Mouse (Mus musculus) CH12.LX (cell line): ENCODE results near the gene 4932414N04Rik. TPM values are rescaled to one million over a fixed set of nuclear protein-coding genes. Genes with fewer than 3 reads are reported as not detected.
"Not testable (repeated sequence)": the region's sequence is repeated elsewhere in the genome, so short reads cannot be mapped to it uniquely, and the experiment has no call there.

Source experiments
- DNase-seq: peaks from one replicate; pipeline ENCODE4 v3.0.0-alpha.2; 2013; ENCODE audit errors: extremely low read depth
- H3K27ac ChIP-seq: 2 replicates; pipeline ENCODE4 v1.5.1; 2012; ENCODE audit warnings: low read depth, mild to moderate bottlenecking, control low read depth, moderate library complexity; ENCODE audit not compliant: insufficient read depth
- H3K27me3 ChIP-seq: replicated peaks from 2 replicates; pipeline ENCODE3; 2012; ENCODE audit warnings: inconsistent platforms
- H3K36me3 ChIP-seq, 2 experiments: replicated peaks in 1 of 2; 2 replicates each; pipeline versions ENCODE3 to v1.6.1; 2012; ENCODE audit warnings: inconsistent platforms in 1 of 2, low read length in 1 of 2, mild to moderate bottlenecking in 1 of 2, mixed read lengths in 1 of 2, moderate library complexity in 1 of 2; ENCODE audit not compliant: control insufficient read depth in 1 of 2, insufficient read depth in 1 of 2
- H3K4me1 ChIP-seq, 2 experiments: 2 replicates each; pipeline ENCODE4 v1.6.1; 2012; ENCODE audit warnings: inconsistent platforms in 1 of 2, moderate library complexity in 1 of 2; ENCODE audit not compliant: insufficient read depth in 2 of 2, control insufficient read depth in 1 of 2
- H3K4me2 ChIP-seq: 2 replicates; pipeline ENCODE4 v1.6.1; 2012; ENCODE audit warnings: low read depth, mild to moderate bottlenecking, control low read depth; ENCODE audit not compliant: poor library complexity, insufficient read depth, severe bottlenecking
- H3K4me3 ChIP-seq, 3 experiments: fragments of 150-350 bp in 1 of 3; sonication (generic) in 1 of 3; replicated peaks in 1 of 3; 2 replicates each; pipeline versions ENCODE3 to v1.5.1; 2011 to 2012; ENCODE audit warnings: low read depth in 2 of 3, low read length in 2 of 3, mild to moderate bottlenecking in 2 of 3, moderate library complexity in 2 of 3, control low read depth in 1 of 3, improper control_type of control experiment in 1 of 3, inconsistent platforms in 1 of 3, mixed read lengths in 1 of 3; ENCODE audit not compliant: poor library complexity in 1 of 3
- H3K79me2 ChIP-seq: replicated peaks from 2 replicates; pipeline ENCODE4 v1.6.1; 2012; ENCODE audit warnings: mild to moderate bottlenecking, moderate library complexity; ENCODE audit not compliant: control insufficient read depth, poor library complexity, insufficient read depth, severe bottlenecking; ENCODE audit errors: extremely low read depth
- H3K9ac ChIP-seq: 2 replicates; pipeline ENCODE4 v1.6.1; 2012; ENCODE audit warnings: low read depth, mild to moderate bottlenecking, control low read depth, moderate library complexity; ENCODE audit not compliant: insufficient read depth
- H3K9me3 ChIP-seq: replicated peaks from 2 replicates; pipeline ENCODE3; 2012; ENCODE audit warnings: low read length, inconsistent platforms, mixed read lengths
- BHLHE40 ChIP-seq: IDR thresholded peaks from 2 replicates; pipeline ENCODE4 v1.6.1; 2011; ENCODE audit warnings: mild to moderate bottlenecking, low read depth, low read length, improper control_type of control experiment
- CHD1 ChIP-seq: IDR thresholded peaks from 2 replicates; pipeline ENCODE4 v1.6.1; 2012; ENCODE audit warnings: low read depth, low read length, improper control_type of control experiment, inconsistent platforms
- CHD2 ChIP-seq: IDR thresholded peaks from 2 replicates; pipeline ENCODE4 v1.6.1; 2011; ENCODE audit warnings: low read length, improper control_type of control experiment
- CTCF ChIP-seq, 2 experiments: IDR thresholded peaks in 1 of 2; conservative IDR thresholded peaks in 1 of 2; 2 replicates each; pipeline ENCODE4 v1.5.1; 2011 to 2012; ENCODE audit warnings: low read depth in 2 of 2, low read length in 2 of 2, improper control_type of control experiment in 1 of 2, inconsistent platforms in 1 of 2, mild to moderate bottlenecking in 1 of 2, moderate library complexity in 1 of 2
- E2F4 ChIP-seq: IDR thresholded peaks from 2 replicates; pipeline ENCODE4 v1.6.1; 2011; ENCODE audit warnings: low read depth, low read length, improper control_type of control experiment; ENCODE audit not compliant: insufficient replicate concordance
- EP300 ChIP-seq: IDR thresholded peaks from 2 replicates; pipeline ENCODE4 v1.6.1; 2011; ENCODE audit warnings: low read length, improper control_type of control experiment
- IRF4 ChIP-seq: IDR thresholded peaks from 2 replicates; pipeline ENCODE4 v1.6.1; 2014; ENCODE audit warnings: low read depth, mild to moderate bottlenecking, inconsistent platforms, low read length, improper control_type of control experiment
- JUND ChIP-seq: conservative IDR thresholded peaks from 2 replicates; pipeline ENCODE4 v1.6.1; 2011; ENCODE audit warnings: low read depth, low read length, improper control_type of control experiment
- KAT2A ChIP-seq: IDR thresholded peaks from 2 replicates; pipeline ENCODE4 v1.6.1; 2012; ENCODE audit warnings: low read length, improper control_type of control experiment, inconsistent platforms; ENCODE audit not compliant: insufficient replicate concordance
- MAFK ChIP-seq: IDR thresholded peaks from 2 replicates; pipeline ENCODE4 v1.6.1; 2011; ENCODE audit warnings: low read length, improper control_type of control experiment; ENCODE audit not compliant: insufficient replicate concordance
- MAZ ChIP-seq: IDR thresholded peaks from 2 replicates; pipeline ENCODE4 v1.6.1; 2012; ENCODE audit warnings: low read depth, mild to moderate bottlenecking, inconsistent platforms, low read length, improper control_type of control experiment, moderate library complexity
- MEF2A ChIP-seq: IDR thresholded peaks from 2 replicates; pipeline ENCODE4 v1.6.1; 2014; ENCODE audit warnings: low read depth, mild to moderate bottlenecking, inconsistent platforms, low read length, improper control_type of control experiment, borderline replicate concordance
- MXI1 ChIP-seq: IDR thresholded peaks from 2 replicates; pipeline ENCODE4 v1.6.1; 2011; ENCODE audit warnings: mild to moderate bottlenecking, low read depth, low read length, improper control_type of control experiment
- MYC ChIP-seq: IDR thresholded peaks from 2 replicates; pipeline ENCODE4 v1.6.1; 2011; ENCODE audit warnings: low read depth, mild to moderate bottlenecking, improper control_type of control experiment, low read length
- NRF1 ChIP-seq: IDR thresholded peaks from 2 replicates; pipeline ENCODE4 v1.6.1; 2014; ENCODE audit warnings: low read depth, mild to moderate bottlenecking, inconsistent platforms, low read length, improper control_type of control experiment, moderate library complexity
- POLR2AphosphoS2 ChIP-seq: IDR thresholded peaks from 2 replicates; pipeline ENCODE4 v1.6.1; 2011; ENCODE audit warnings: low read depth, low read length, improper control_type of control experiment
- RAD21 ChIP-seq: IDR thresholded peaks from 2 replicates; pipeline ENCODE4 v1.6.1; 2011; ENCODE audit warnings: low read depth, mild to moderate bottlenecking, low read length, improper control_type of control experiment, moderate library complexity
- SIN3A ChIP-seq: IDR thresholded peaks from 2 replicates; pipeline ENCODE4 v1.6.1; 2012; ENCODE audit warnings: low read length, improper control_type of control experiment, inconsistent platforms
- SMC3 ChIP-seq: IDR thresholded peaks from 2 replicates; pipeline ENCODE4 v1.6.1; 2011; ENCODE audit warnings: low read depth, low read length, improper control_type of control experiment
- TBP ChIP-seq: conservative IDR thresholded peaks from 2 replicates; pipeline ENCODE4 v1.6.1; 2011; ENCODE audit warnings: low read depth, low read length, improper control_type of control experiment
- UBTF ChIP-seq: IDR thresholded peaks from 2 replicates; pipeline ENCODE4 v1.6.1; 2012; ENCODE audit warnings: low read depth, mild to moderate bottlenecking, inconsistent platforms, low read length, improper control_type of control experiment, moderate library complexity
- USF1 ChIP-seq: IDR thresholded peaks from 2 replicates; pipeline ENCODE4 v1.6.1; 2014; ENCODE audit warnings: low read depth, mild to moderate bottlenecking, inconsistent platforms, low read length, improper control_type of control experiment
- USF2 ChIP-seq: conservative IDR thresholded peaks from 2 replicates; pipeline ENCODE4 v1.6.1; 2011; ENCODE audit warnings: low read depth, low read length, improper control_type of control experiment
- ZC3H11A ChIP-seq: IDR thresholded peaks from 2 replicates; pipeline ENCODE4 v1.6.1; 2012; ENCODE audit warnings: low read depth, mild to moderate bottlenecking, inconsistent platforms, low read length, improper control_type of control experiment
- ZKSCAN1 ChIP-seq: IDR thresholded peaks from 2 replicates; pipeline ENCODE4 v1.6.1; 2012; ENCODE audit warnings: low read depth, inconsistent platforms, low read length, improper control_type of control experiment, borderline replicate concordance
- ZMIZ1 ChIP-seq: IDR thresholded peaks from 2 replicates; pipeline ENCODE4 v1.6.1; 2012; ENCODE audit warnings: low read depth, mild to moderate bottlenecking, inconsistent platforms, low read length, improper control_type of control experiment
- ZNF384 ChIP-seq: IDR thresholded peaks from 2 replicates; pipeline ENCODE4 v1.6.1; 2012; ENCODE audit warnings: low read depth, low read length, improper control_type of control experiment, inconsistent platforms
- dilution Hi-C: fragments of 300-500 bp; cut with MboI; formaldehyde crosslinking; loops from 2 replicates; pipeline ENCODE4 v1.14.3; 2020; ENCODE audit warnings: low sequenced_read_pairs; ENCODE audit not compliant: extremely low pct_unique_long_range_greater_than_20kb, extremely low pct_ligation_motif_present
- in situ Hi-C: fragments of 300-500 bp; cut with MboI; formaldehyde crosslinking; loops from 3 replicates; pipeline ENCODE4 v1.14.3; 2019; ENCODE audit warnings: low sequenced_read_pairs, low pct_ligation_motif_present, low pct_unique_long_range_greater_than_20kb, mixed read lengths
- polyA plus RNA-seq: library from polyadenylated mRNA; unstranded; fragments of >175 nt; gene quantifications from 2 replicates; pipeline ENCODE4 v1.2.1, GENCODE M21; 2012; ENCODE audit warnings: low read depth; ENCODE audit not compliant: insufficient read length
- total RNA-seq, 2 experiments: library from RNA; depleted of rRNA; stranded (reverse); fragments of 300-350 nt in 1 of 2; fragments of >200 nt in 1 of 2; gene quantifications; 2 replicates each; pipeline ENCODE4 v1.2.3; 2012 to 2014

The 4932414N04Rik gene
- total and polyA plus RNA-seq, 3 experiments = not detected

DNA sequence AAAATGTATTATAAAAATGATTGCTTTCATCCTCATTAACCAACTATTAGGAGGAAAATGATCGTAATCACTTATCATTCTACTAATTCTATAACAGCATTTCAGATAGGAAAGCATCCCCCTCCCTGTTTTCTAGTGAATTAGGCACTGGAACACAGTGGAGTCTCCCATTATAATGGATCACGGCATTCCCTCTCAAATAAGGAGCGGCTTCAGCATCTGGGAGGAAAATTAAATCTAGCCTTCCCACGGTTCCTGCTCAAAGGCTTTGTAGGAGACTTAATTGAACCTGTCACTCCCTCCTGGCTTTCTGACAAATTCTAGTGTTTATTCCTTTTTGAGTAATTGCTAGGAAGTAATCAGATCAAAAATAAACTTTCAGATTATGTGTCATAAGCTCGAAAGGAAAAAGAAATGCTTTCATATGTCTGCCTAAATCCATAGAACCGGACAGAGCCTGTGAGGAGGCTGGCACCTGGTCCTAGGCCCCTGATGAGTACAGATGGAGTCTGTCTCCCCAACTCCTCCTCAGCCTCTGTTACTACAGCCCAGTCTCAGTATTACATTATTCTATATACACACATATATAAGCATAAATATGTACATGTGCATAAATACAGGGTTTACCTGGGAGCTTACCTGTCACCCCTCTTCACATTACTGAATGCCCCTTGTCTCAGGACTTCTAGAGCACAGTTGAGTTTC, 111.1 kb downstream of the 4932414N04Rik start:
- dilution Hi-C loops = no loop called here

GRCm38 (mm10) chr2:68782268-68783132, 126.2 kb downstream of the 4932414N04Rik start:
- H3K4me1 ChIP-seq = no peaks in the 10 kb centered on the region
- in situ Hi-C loops = no loop called here

More for the DNA sequence above, 111.1 kb downstream of the 4932414N04Rik start:
- H3K36me3 ChIP-seq = no peaks in the 10 kb centered on the region
- no peak for DNase-seq
- no peaks in the 10 kb centered on the region for H3K4me1 ChIP-seq
- no peak overlapping the region for H3K27ac ChIP-seq
- TF ChIP-seq ZC3H11A (no peak), MXI1 (no peak), NRF1 (no peak), MAZ (no peak), TBP (no peak), ZKSCAN1 (no peak), ZNF384 (no peak), KAT2A (no peak), JUND (no peak), ZMIZ1 (no peak), MEF2A (no peak), USF2 (no peak), BHLHE40 (no peak), CTCF (conservative IDR thresholded peaks at IDR 0.05 in 1 of 2, IDR thresholded peaks at IDR 0.05 in 1 of 2; ENCODE audit: low read depth in 2 of 2, low read length in 2 of 2) (no peak), SMC3 (no peak)
- no peak overlapping the region for H3K4me3 ChIP-seq
- H3K9me3 ChIP-seq = peaks cover 38% of the 10 kb centered on the region
- no peak overlapping the region for H3K4me2 ChIP-seq
- in situ Hi-C loops = no loop called here
- no peaks in the 10 kb centered on the region for H3K79me2 ChIP-seq
- H3K27me3 ChIP-seq = no peaks in the 10 kb centered on the region
- no peak overlapping the region for H3K9ac ChIP-seq

GRCm38 (mm10) chr2:68783664-68784063, 127.4 kb downstream of the 4932414N04Rik start:
- H3K4me2 ChIP-seq, H3K36me3 ChIP-seq, H3K9ac ChIP-seq, H3K27ac ChIP-seq, H3K4me1 ChIP-seq, DNase-seq, H3K4me3 ChIP-seq, dilution Hi-C loops, H3K27me3 ChIP-seq, H3K79me2 ChIP-seq, in situ Hi-C loops: not testable (repeated sequence)
- H3K9me3 ChIP-seq = peaks cover 76% of the 10 kb centered on the region

More at GRCm38 (mm10) chr2:68782268-68783132, 126.2 kb downstream of the 4932414N04Rik start:
- no peak for TF ChIP-seq JUND
- TF ChIP-seq RAD21 = no peak
- TF ChIP-seq USF2 = no peak
- TF ChIP-seq UBTF = no peak
- no peak for TF ChIP-seq SMC3
- TF ChIP-seq KAT2A = no peak
- no peak for TF ChIP-seq IRF4
- TF ChIP-seq USF1 = no peak
- TF ChIP-seq MYC = no peak
- no peak for TF ChIP-seq MEF2A
- no peak for TF ChIP-seq EP300
- TF ChIP-seq ZNF384 = no peak
- no peak for TF ChIP-seq MAFK
- TF ChIP-seq CHD2 = no peak
- TF ChIP-seq CHD1 = no peak
- no peak for TF ChIP-seq E2F4
- no peak for TF ChIP-seq TBP
- TF ChIP-seq POLR2AphosphoS2 = no peak
- TF ChIP-seq MXI1 = no peak
- TF ChIP-seq SIN3A = no peak
- no peak for DNase-seq
- Histone ChIP-seq H3K9me3 (peaks cover 73% of the 10 kb centered on the region), H3K4me3 (no peak overlapping the region), H3K79me2 (no peaks in the 10 kb centered on the region), H3K9ac (no peak overlapping the region), H3K27me3 (no peaks in the 10 kb centered on the region), H3K27ac (no peak overlapping the region), H3K4me2 (no peak overlapping the region), H3K36me3 (no peaks in the 10 kb centered on the region)
- dilution Hi-C loops = no loop called here
